Mouse (Mus musculus): ENCODE data around the gene Rpl38. TPM values are rescaled to one million over a fixed set of nuclear protein-coding genes. Genes with fewer than 3 reads are reported as not detected.

Gene Rpl38
- total and polyA plus RNA-seq, 3 experiments, result 335 to 660 (median 587) TPM

DNA sequence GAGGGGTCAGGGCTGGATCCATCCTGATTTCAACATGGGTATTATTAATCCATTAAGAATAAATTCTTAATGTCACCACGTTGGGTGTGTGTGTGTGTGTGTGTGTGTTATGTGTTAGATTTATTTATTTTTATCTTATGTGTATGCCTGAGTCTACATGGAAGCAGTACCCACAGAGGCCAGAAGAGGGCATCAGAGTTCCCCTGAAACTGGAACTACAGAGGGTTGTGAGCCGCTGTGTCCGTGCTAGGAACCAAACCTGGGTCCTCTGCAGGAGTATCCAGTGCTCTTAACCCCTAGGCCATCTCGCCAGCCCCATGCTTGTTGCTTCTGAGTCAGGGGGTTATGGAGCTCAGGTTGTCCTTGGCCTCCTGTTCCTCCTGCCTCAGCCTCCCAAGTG, 18.8 kb upstream of the Rpl38 start:
- H3K9ac ChIP-seq (ENCODE audit: low read depth, low read length), result no peak overlapping the region
- no peaks in the 10 kb centered on the region for H3K79me2 ChIP-seq (replicated peaks; ENCODE audit: control insufficient read depth, insufficient read depth, low read length)
- no peak for DNase-seq
- TF ChIP-seq EP300 (IDR thresholded peaks at IDR 0.05; ENCODE audit: insufficient read depth, low read depth, low read length) (no peak), CTCF (IDR thresholded peaks at IDR 0.05) (peak; percentile 10; the same call in 1 of the 2 replicates), POLR2A (IDR thresholded peaks at IDR 0.05; ENCODE audit: insufficient read depth, low read depth, low read length) (no peak)
- H3K27ac ChIP-seq, result no peak overlapping the region
- no peaks in the 10 kb centered on the region for H3K36me3 ChIP-seq (ENCODE audit: control insufficient read depth, insufficient read depth, low read length)
- intact Hi-C loops (cut with DNase I), result no loop called here
- 65% methylated on average over 4 of the region's 4 CpGs for WGBS
- no peaks in the 10 kb centered on the region for H3K4me1 ChIP-seq (ENCODE audit: control insufficient read depth, insufficient read depth, low read length)
- no peaks in the 10 kb centered on the region for H3K27me3 ChIP-seq (ENCODE audit: control insufficient read depth, insufficient read depth, low read length)
- no peak overlapping the region for H3K4me3 ChIP-seq

DNA sequence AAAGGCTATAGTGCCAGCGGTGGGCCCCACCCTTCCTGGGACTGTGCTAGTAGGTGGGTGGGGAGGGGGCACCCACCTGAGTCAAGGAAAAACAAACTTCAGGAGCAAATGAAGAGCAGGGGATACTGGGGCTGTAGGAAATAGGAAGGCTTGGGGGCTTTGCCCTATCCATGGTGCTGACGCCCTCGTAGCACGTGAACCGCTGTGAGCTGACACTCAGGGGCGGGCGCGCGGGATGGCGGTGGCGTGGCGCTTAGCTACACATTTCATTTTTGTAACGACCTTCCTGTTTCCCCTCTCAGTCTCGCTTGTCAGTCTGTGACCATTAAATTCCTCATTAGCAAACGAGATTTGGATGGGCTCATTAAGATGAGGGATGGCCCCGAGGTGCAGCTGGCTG, 15.8 kb upstream of the Rpl38 start:
- H3K4me3 ChIP-seq, result no peak overlapping the region
- H3K27ac ChIP-seq, result no peak overlapping the region
- no peaks in the 10 kb centered on the region for H3K79me2 ChIP-seq (replicated peaks; ENCODE audit: control insufficient read depth, insufficient read depth, low read length)
- intact Hi-C loops (cut with DNase I), result no loop called here
- H3K27me3 ChIP-seq (ENCODE audit: control insufficient read depth, insufficient read depth, low read length), result no peaks in the 10 kb centered on the region
- no peak for DNase-seq
- no peaks in the 10 kb centered on the region for H3K36me3 ChIP-seq (ENCODE audit: control insufficient read depth, insufficient read depth, low read length)
- H3K9ac ChIP-seq (ENCODE audit: low read depth, low read length), result no peak overlapping the region
- no peak for TF ChIP-seq EP300 (IDR thresholded peaks at IDR 0.05; ENCODE audit: insufficient read depth, low read depth, low read length)
- no peak for TF ChIP-seq CTCF (IDR thresholded peaks at IDR 0.05)
- TF ChIP-seq POLR2A (IDR thresholded peaks at IDR 0.05; ENCODE audit: insufficient read depth, low read depth, low read length), result no peak
- no peaks in the 10 kb centered on the region for H3K4me1 ChIP-seq (ENCODE audit: control insufficient read depth, insufficient read depth, low read length)
- 7% methylated on average over 16 of the region's 16 CpGs for WGBS

DNA sequence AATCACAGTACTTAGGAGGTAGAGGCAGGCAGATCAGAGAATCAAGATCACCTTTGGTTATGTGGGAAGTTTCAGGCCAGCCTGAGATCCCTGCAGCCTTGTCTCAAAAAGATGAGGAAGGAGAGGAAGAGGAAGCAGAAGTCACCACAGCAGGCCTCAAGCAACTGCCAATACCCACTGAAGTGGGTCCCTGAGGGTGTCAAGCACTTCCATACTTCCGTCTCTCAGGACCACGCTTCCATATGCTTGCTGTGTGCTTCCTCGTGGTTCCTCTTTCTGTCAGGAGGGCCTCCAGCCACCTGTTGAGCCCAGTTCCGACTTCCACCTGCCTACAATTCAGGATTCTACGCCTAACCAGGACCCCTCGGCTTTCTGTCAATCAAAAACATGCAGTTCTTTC, 14.7 kb upstream of the Rpl38 start:
- Histone ChIP-seq H3K9ac (ENCODE audit: low read depth, low read length) (no peak overlapping the region), H3K36me3 (ENCODE audit: control insufficient read depth, insufficient read depth, low read length) (no peaks in the 10 kb centered on the region), H3K27ac (no peak overlapping the region), H3K27me3 (ENCODE audit: control insufficient read depth, insufficient read depth, low read length) (no peaks in the 10 kb centered on the region; the same call in 1 of the 2 replicates), H3K4me3 (no peak overlapping the region), H3K79me2 (replicated peaks; ENCODE audit: control insufficient read depth, insufficient read depth, low read length) (no peaks in the 10 kb centered on the region), H3K4me1 (ENCODE audit: control insufficient read depth, insufficient read depth, low read length) (no peaks in the 10 kb centered on the region)
- intact Hi-C loops (cut with DNase I), result no loop called here
- no peak for DNase-seq
- WGBS, result 69% methylated on average over 6 of the region's 6 CpGs
- TF ChIP-seq POLR2A (IDR thresholded peaks at IDR 0.05; ENCODE audit: insufficient read depth, low read depth, low read length), result no peak

DNA sequence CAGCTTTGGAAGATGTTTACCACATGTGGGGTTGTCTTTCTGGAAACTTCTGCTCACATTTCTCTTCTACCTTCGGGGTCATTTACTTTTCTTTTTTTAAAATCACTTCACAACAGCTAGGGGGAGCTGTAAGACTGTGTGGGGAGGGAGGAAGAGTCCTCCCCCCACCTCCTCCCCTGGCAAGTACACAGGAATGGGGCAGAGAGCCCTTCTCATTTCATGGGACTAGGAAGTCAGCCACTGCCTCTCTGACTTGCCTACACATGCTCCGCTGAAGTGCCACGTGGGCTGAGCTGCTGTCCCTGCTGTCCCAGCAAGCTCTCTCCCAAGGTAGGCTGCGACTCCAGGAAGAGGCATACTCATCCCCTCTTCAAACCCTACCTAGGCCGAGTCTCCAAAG, 13.8 kb upstream of the Rpl38 start:
- Histone ChIP-seq H3K27ac (no peak overlapping the region), H3K4me3 (no peak overlapping the region), H3K79me2 (replicated peaks; ENCODE audit: control insufficient read depth, insufficient read depth, low read length) (no peaks in the 10 kb centered on the region), H3K9ac (ENCODE audit: low read depth, low read length) (no peak overlapping the region), H3K27me3 (ENCODE audit: control insufficient read depth, insufficient read depth, low read length) (no peaks in the 10 kb centered on the region; the same call in 1 of the 2 replicates), H3K4me1 (ENCODE audit: control insufficient read depth, insufficient read depth, low read length) (no peaks in the 10 kb centered on the region), H3K36me3 (ENCODE audit: control insufficient read depth, insufficient read depth, low read length) (no peaks in the 10 kb centered on the region)
- TF ChIP-seq CTCF (IDR thresholded peaks at IDR 0.05) (peak; percentile 36), POLR2A (IDR thresholded peaks at IDR 0.05; ENCODE audit: insufficient read depth, low read depth, low read length) (no peak)
- intact Hi-C loops (cut with DNase I), result no loop called here
- no peak for DNase-seq
- 36% methylated on average over 5 of the region's 5 CpGs for WGBS

DNA sequence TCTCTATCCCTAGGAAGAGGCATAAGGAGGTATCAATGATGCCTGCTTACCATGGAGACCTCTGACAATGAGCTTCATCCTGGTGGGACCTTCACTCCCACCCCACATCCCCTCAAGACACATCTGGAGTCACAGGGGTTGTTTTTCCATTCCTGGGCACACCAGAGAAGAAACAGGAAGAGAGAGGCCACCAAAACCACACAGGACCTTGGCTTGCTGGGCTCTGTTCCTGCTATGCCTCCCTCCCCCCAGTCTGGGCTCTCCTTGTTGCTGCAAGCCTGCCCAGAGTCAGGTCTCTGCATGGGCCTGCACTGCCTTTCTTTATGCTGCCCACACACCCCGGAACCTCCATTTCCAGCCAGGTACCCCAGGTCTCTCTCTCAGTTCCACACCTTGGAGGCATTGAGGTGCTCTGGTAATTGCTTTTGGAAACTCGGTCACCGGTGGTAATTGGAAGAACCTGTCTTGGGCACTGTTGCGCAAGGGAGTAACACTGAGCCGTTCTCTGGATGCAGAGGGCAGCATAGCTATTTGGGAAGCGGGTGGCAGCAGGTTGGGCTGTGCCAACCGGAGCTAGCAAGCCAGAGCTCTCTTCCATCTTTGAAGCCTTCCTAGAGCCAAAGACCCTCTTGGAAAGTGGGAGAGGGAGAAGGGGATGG, 12.8 kb upstream of the Rpl38 start:
- intact Hi-C loops (cut with DNase I), result no loop called here
- WGBS, result 83% methylated on average over 7 of the region's 7 CpGs
- Histone ChIP-seq H3K27ac (no peak overlapping the region), H3K4me1 (ENCODE audit: control insufficient read depth, insufficient read depth, low read length) (no peaks in the 10 kb centered on the region), H3K9ac (ENCODE audit: low read depth, low read length) (no peak overlapping the region), H3K36me3 (ENCODE audit: control insufficient read depth, insufficient read depth, low read length) (no peaks in the 10 kb centered on the region), H3K79me2 (replicated peaks; ENCODE audit: control insufficient read depth, insufficient read depth, low read length) (no peaks in the 10 kb centered on the region), H3K4me3 (no peak overlapping the region), H3K27me3 (ENCODE audit: control insufficient read depth, insufficient read depth, low read length) (no peaks in the 10 kb centered on the region; the same call in 1 of the 2 replicates)
- no peak for DNase-seq
- TF ChIP-seq POLR2A (IDR thresholded peaks at IDR 0.05; ENCODE audit: insufficient read depth, low read depth, low read length) (no peak), CTCF (IDR thresholded peaks at IDR 0.05) (no peak), EP300 (IDR thresholded peaks at IDR 0.05; ENCODE audit: insufficient read depth, low read depth, low read length) (no peak)

DNA sequence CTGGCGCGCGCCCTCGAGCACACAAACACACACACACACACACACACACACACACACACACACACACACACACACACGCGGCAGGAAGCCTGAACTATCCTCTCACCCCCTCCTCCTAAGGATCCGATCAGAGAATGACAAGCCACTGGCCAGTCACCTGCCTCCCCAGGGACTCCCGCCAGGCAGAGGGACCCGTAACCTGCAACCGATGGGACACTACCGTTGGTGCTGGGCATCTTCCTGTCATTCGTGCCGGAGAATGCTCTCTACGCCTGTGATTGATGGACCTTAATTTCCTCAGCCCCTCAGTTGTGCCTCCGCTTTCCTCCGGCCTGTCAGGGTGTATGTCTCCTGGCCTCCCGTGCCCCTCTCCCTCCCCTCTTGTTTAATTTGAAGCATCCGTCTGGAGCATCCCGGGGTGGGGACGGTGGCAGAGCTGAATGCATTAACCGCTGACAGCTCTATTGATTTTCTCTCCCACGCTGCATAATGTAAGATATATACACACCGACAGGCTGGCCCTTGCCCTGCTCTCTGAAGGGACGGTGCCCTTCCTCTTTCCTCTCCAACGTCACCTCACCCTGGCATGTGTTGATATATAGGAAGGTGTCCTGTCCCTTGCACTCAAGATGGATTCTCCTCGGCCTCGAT, 11.2 kb upstream of the Rpl38 start:
- WGBS, result 41% methylated on average over 27 of the region's 27 CpGs
- intact Hi-C loops (cut with DNase I), result no loop called here

More for the DNA sequence above, 11.2 kb upstream of the Rpl38 start:
- H3K27me3 ChIP-seq (ENCODE audit: control insufficient read depth, insufficient read depth, low read length), result no peaks in the 10 kb centered on the region; the same call in 1 of the 2 replicates
- DNase-seq, result no peak
- no peaks in the 10 kb centered on the region for H3K36me3 ChIP-seq (ENCODE audit: control insufficient read depth, insufficient read depth, low read length)
- no peaks in the 10 kb centered on the region for H3K4me1 ChIP-seq (ENCODE audit: control insufficient read depth, insufficient read depth, low read length)
- H3K27ac ChIP-seq, result no peak overlapping the region
- TF ChIP-seq POLR2A (IDR thresholded peaks at IDR 0.05; ENCODE audit: insufficient read depth, low read depth, low read length) (no peak), CTCF (IDR thresholded peaks at IDR 0.05) (no peak), EP300 (IDR thresholded peaks at IDR 0.05; ENCODE audit: insufficient read depth, low read depth, low read length) (no peak)
- no peak overlapping the region for H3K9ac ChIP-seq (ENCODE audit: low read depth, low read length)
- no peak overlapping the region for H3K4me3 ChIP-seq
- no peaks in the 10 kb centered on the region for H3K79me2 ChIP-seq (replicated peaks; ENCODE audit: control insufficient read depth, insufficient read depth, low read length)
